Mouse (Mus musculus) ovary, postnatal 14 days (tissue): ENCODE data around the gene Trim65.
"Not testable (repeated sequence)": the region's sequence is repeated elsewhere in the genome, so short reads cannot be mapped to it uniquely, and the experiment has no call there.

Experiments
- DNase-seq: peaks from one replicate; pipeline ENCODE4 v3.0.0; 2022; ENCODE audit warnings: low spot score

Gene Trim65

DNA sequence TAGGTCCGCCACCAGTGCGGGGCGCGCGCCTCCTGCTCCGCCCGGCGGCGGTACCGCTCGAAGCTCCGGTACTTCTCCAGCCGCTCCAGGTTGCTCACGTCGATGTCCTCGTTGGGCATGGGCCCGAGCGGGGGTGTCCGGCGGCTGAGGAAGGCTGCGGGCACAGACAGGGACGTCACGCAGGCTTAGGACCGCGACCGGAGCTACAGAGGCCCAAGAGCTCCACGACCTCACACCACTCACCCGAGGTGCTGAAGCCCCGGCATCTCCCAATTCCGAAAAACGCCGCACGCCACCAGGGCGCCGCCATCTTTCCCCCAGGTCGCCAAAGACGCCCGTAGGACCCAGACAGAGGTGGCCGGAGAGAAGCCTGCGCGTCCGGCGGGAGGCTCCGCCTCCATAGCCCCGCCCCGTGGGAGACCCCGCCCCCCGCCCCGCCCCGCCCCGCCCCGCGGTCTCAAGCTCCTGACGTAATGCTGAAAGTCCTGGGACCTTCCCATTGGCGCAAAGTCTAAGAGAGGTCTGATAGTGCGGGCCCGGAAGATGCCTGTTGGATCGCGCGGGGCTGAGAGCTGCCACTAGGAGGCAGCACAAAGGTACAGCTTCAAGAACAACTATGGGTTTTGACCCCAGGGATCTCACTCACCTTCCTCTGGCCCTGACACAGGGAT lies 7.7 kb upstream of the Trim65 start, which contains the start of gene Mrpl38:
Mrpl38 (minus strand) TSS at position 401 of the 671 bp plus-strand sequence.
- peak; percentile 80 for DNase-seq

- DNase-seq: no peak
Observed at GRCm38 (mm10) chr11:116138096-116138467, 7.2 kb upstream of the Trim65 start.

DNA sequence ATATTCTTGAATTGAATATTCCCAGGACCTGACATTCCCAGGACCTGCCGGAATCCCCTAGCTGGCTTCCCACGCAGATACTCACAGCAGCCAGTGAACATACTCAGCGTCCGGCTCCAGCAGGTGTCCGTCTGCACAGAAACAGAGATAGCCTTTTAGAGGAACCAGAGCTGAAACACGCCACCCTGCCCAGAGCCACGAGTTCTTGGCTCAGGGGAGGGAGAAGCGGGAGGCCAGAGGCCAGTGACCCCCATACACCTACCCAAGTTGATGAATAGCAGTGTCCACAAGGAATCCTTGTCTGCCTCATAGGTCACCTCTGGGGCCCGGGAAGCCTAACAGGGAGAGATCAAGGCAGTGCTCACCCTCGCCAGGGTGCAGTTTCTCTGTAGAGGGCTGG lies 3.2 kb upstream of the Trim65 start:
- no peak for DNase-seq

GRCm38 (mm10) chr11:116133497-116133896 lies 2.6 kb upstream of the Trim65 start:
- DNase-seq: no peak

- no peak for DNase-seq
Observed at GRCm38 (mm10) chr11:116132366-116133333, 1.7 kb upstream of the Trim65 start.

GRCm38 (mm10) chr11:116131349-116132170 lies 632 bp upstream of the Trim65 start:
- no peak for DNase-seq

DNA sequence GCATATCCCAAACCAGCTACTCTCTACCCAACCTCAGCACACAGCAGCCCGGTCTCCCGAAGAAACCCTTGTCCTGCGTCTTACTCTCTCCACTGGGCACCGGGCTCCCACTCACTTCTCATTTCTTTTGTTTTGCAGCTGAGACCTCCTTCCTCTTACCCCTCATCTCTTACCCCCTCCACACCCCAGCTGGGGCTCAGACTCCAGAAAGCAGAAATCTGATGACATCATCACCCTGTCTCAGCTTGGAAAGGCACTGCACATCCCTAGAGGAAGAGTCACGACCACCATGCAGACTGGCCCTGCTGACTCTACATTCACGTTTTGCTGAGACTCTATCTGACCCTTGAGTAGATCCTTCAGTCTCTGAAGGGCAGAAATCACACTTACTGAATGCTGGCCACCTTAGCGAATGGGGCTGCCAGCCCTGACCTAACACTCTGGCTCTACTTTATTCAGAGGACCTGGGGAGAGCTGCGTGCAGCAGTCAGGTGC lies 888 bp downstream of the Trim65 start:
- no peak for DNase-seq

- DNase-seq: no peak
Observed at GRCm38 (mm10) chr11:116129091-116129790, 1.7 kb downstream of the Trim65 start.

DNA sequence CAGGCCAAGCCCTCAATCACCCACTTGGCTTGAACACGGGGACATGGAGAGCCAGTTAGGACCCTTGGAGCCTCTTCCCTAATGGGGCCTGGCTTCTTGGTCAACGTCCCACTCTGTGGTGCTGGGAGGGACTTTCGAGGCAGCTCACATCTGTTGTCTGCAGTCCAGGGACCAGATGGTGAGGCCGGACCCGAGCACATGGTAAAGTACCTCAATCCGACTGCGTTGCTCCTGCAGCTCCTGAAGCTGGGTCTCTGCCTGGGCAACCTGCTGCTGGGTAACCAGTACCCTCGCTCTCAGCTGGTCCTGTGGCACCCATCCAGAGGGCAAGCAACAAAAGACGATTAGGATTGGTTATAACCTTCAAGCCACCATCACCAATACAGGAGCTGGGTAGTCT lies 2.9 kb downstream of the Trim65 start:
- no peak for DNase-seq

DNA sequence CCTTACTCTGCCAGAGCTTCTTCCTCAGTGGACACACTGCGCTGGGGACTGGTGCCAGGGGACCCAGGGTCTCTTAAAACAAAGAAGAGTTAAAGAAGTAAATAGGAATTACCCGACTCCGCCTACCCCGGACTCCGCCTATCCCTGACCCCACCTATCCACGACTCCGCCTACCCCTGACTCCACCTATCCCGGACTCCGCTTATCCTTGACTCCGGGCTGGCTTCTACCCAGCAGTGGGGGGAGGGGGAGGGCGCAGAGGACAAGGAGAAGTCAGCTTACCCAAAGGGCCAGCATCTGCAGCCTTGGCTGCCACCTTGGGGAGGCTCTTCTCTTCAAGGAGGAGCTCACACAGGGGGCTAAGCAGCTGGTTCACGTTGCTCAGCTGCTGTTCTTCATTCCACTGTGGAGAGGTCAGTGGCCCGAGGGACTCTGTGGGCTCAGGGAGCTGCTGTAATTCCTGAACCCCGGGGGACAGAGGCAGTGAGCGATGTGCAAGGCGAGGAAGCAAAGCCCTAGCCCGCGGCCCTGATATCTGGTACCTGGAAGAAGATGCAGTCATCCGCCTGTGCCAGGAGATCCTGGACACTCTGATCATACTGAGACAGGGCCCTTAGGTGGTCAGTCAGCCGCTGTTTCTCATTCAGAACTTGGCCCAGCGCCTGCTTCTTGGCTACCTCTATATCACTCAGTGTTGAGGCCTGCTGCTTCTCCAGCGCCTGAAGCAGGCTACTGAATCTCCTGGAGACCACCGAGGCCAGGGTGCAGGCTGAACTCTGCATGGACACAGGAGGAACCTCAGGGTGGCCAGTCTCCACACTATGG lies 3.6 kb downstream of the Trim65 start, which contains the start of gene Trim47:
Trim47 (minus strand) TSS at position 55 of the 825 bp plus-strand sequence.
- peak; percentile 85 for DNase-seq

GRCm38 (mm10) chr11:116126261-116126660 lies 4.7 kb downstream of the Trim65 start:
- no peak for DNase-seq

GRCm38 (mm10) chr11:116121731-116122245 lies 9.1 kb downstream of the Trim65 start:
- not testable (repeated sequence) for DNase-seq

DNA sequence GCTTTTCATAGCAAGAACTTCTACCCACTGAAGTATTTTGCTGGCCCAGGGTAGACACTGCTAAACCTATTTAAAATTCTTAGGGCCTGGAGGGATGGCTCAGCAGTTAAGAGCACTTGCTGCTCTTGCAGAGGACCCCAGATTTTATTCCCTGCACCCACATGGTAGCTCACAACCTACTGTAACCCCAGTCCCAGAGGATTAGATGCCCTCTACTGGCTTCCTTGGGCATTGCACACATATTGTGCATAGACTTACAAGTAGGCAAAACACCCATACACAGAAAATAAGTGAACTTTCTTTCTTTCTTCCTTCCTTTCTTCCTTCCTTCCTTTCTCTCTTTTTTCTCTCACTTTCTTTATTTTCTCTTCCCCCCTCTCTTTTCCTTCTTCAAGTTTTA lies 13.1 kb downstream of the Trim65 start:
- no peak for DNase-seq

DNA sequence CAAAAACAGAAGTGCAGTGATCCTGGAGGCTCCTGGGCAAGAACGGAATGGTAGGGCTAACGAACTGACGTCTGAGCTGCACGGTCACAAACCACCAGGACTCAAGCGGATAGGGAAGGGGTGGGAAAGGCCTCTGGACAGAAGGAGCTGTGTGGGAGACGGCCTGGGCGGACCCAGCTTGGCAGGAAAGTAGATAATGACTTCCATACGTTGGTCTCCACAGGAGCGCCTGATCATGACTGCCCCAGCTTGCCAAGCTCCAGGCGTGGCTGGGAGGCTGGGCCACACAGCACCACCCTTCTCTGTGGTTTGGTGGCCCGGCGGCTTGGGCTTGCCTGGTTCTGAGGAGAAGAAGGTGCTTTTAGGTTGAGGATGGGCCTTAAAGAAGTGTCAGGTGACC lies 13.7 kb downstream of the Trim65 start:
- DNase-seq: no peak

GRCm38 (mm10) chr11:116111611-116112203 lies 19.2 kb downstream of the Trim65 start:
- no peak for DNase-seq

DNA sequence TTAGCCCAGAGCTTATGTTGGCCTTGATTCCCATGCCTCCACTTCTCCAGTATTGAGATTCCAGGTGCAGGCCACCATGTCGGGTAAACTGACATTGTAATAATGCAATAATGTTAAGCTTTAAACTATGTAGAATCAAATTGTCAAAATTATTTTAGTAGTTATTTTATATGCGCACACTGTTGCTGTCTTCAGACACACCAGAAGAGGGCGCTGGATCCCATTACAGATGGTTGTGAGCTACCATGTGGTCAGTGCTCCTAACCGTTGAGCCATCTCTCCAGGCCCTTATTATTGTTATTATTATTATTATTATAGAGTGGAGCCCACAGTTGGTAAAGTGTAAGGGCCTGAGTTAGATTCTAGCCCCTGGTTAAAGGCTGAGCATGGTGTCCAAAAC lies 19.9 kb downstream of the Trim65 start:
- no peak for DNase-seq

- DNase-seq: no peak
Observed at GRCm38 (mm10) chr11:116110540-116110939, 20.4 kb downstream of the Trim65 start.

GRCm38 (mm10) chr11:116110131-116110530 lies 20.8 kb downstream of the Trim65 start:
- DNase-seq: peak; percentile 80

DNA sequence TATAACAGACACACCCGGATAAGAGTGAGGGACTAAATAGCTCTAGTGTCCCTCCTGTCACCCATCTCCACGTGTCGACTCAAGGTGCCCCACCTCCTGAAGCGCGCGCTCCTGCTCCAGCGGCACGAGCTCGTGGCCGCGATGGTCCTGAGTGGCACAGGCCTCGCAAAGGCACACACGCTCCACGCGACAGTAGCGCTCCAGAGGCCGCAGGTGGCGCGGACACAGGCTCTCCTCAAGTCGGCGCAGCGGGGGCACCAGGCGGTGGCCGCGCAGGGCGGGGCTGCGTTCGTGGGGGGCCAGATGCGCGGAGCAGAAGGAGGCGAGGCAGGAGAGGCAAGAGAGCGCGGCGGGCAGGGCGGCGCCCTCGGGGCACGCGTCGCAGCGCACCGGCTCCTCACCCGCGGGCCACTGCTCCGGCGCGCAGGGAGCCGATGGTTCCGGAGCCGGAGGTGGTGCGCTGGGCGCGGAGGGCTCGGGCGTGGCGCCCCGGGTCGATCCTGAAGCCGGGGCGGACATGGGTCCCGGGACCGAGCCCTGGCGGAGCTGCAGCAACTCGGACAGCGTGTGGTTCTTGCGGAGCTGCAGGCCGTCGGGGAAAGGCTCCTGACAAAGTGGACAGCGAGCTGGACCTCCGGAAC lies 21.4 kb downstream of the Trim65 start:
- no peak for DNase-seq
